Mouse (Mus musculus) liver, adult 2 months (tissue): ENCODE results near the gene Zmiz1. TPM values are rescaled to one million over a fixed set of nuclear protein-coding genes. Genes with fewer than 3 reads are reported as not detected.

Source experiments
- DNase-seq: peaks from one replicate; pipeline ENCODE4 v3.0.0-alpha.2; 2011; ENCODE audit warnings: low read depth, low spot score; ENCODE audit errors: extremely low read depth
- H3K27ac ChIP-seq: fragments of 200-500 bp; replicated peaks from 2 replicates; pipeline ENCODE4 v1.5.1; 2012; ENCODE audit warnings: low read depth, mild to moderate bottlenecking, control low read depth, inconsistent platforms, low read length; ENCODE audit not compliant: insufficient read depth
- H3K27me3 ChIP-seq: fragments of 200-500 bp; 2 replicates; pipeline ENCODE4 v1.6.1; 2012; ENCODE audit warnings: mild to moderate bottlenecking, moderate library complexity, low read length, inconsistent platforms; ENCODE audit not compliant: control insufficient read depth, insufficient read depth
- H3K36me3 ChIP-seq: fragments of 200-500 bp; 2 replicates; pipeline ENCODE4 v1.6.1; 2012; ENCODE audit warnings: low read length, inconsistent platforms; ENCODE audit not compliant: control insufficient read depth, insufficient read depth
- H3K4me1 ChIP-seq: fragments of 200-500 bp; 2 replicates; pipeline ENCODE4 v1.6.1; 2011; ENCODE audit warnings: low read length; ENCODE audit not compliant: control insufficient read depth, insufficient read depth
- H3K4me3 ChIP-seq: fragments of 200-500 bp; 2 replicates; pipeline ENCODE4 v1.5.1; 2011; ENCODE audit warnings: low read depth, mild to moderate bottlenecking, control low read depth, low read length, moderate library complexity; ENCODE audit not compliant: insufficient read depth
- H3K79me2 ChIP-seq: fragments of 200-500 bp; 2 replicates; pipeline ENCODE4 v1.6.1; 2012; ENCODE audit warnings: inconsistent platforms, mild to moderate bottlenecking, low read length, moderate library complexity; ENCODE audit not compliant: control insufficient read depth, insufficient read depth
- H3K9ac ChIP-seq: fragments of 200-500 bp; 2 replicates; pipeline ENCODE4 v1.6.1; 2012; ENCODE audit warnings: low read depth, mild to moderate bottlenecking, control low read depth, inconsistent platforms, low read length
- CTCF ChIP-seq: fragments of 200-500 bp; IDR thresholded peaks from 2 replicates; pipeline ENCODE4 v1.5.1; 2011; ENCODE audit warnings: low read depth, low read length, control low read depth
- POLR2A ChIP-seq: fragments of 200-500 bp; IDR thresholded peaks from 2 replicates; pipeline ENCODE4 v1.6.1; 2011; ENCODE audit warnings: low read length, control low read depth; ENCODE audit not compliant: insufficient read depth; ENCODE audit errors: extremely low read depth
- WGBS: fragments of 180-500 bp; shearing (Covaris S2); methylation state at CpG from one replicate; pipeline ENCODE4 v1.1.7; 2018; 5-methylcytosine and 5-hydroxymethylcytosine counted together
- polyA plus RNA-seq: library from polyadenylated mRNA; depleted of rRNA; stranded (reverse); fragments of >200 nt; gene quantifications from 2 replicates; pipeline ENCODE4 v1.2.3, GENCODE M21; 2012
- total RNA-seq: library from RNA; depleted of rRNA; stranded (reverse); fragments of >200 nt; gene quantifications from 2 replicates; pipeline ENCODE4 v1.2.3, GENCODE M21; 2014

The Zmiz1 gene
- total and polyA plus RNA-seq, 2 experiments: 5.3 to 10.2 TPM

- Histone ChIP-seq H3K9ac (no peak overlapping the region), H3K27me3 (no peaks in the 10 kb centered on the region), H3K79me2 (peaks cover 19% of the 10 kb centered on the region; the same call in 1 of the 2 replicates), H3K36me3 (no peaks in the 10 kb centered on the region; the same call in 1 of the 2 replicates), H3K27ac (no peak overlapping the region), H3K4me1 (no peaks in the 10 kb centered on the region), H3K4me3 (no peak overlapping the region)
- peak; percentile 69 for DNase-seq
- TF ChIP-seq POLR2A (no peak), CTCF (peak; percentile 98)
- WGBS: 18% methylated on average over 11 of the region's 11 CpGs
Observed at GRCm38 (mm10) chr14:25565344-25566088, 106.5 kb downstream of the Zmiz1 start.

DNA sequence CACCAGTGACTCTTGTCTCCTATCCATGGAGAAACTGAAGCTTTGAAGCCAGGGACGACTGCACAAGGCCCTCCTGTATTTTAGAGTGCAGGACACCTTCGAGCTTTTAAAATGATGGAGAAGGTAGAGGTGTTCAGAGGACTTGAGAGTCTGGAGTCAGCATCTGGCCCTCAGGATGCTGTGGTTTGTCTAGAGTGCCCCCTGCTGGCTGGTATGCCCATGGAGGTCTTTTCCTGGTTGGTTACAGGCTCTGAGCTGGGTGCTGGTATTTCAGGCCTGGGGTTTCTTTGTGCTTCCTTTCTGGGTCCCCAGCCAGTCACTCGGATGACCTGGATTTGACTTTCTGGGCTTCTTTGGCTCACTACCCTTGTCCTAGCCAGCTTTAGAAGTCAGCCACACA lies 108.3 kb downstream of the Zmiz1 start:
- peak; percentile 46 for DNase-seq
- TF ChIP-seq CTCF (peak; percentile 80), POLR2A (no peak)
- H3K36me3 ChIP-seq: peaks cover 6% of the 10 kb centered on the region; the same call in 1 of the 2 replicates
- 66% methylated on average over 3 of the region's 3 CpGs for WGBS
- no peaks in the 10 kb centered on the region for H3K27me3 ChIP-seq
- H3K79me2 ChIP-seq: peaks cover 22% of the 10 kb centered on the region; the same call in 1 of the 2 replicates
- no peaks in the 10 kb centered on the region for H3K4me1 ChIP-seq
- H3K4me3 ChIP-seq: no peak overlapping the region
- H3K9ac ChIP-seq: no peak overlapping the region
- H3K27ac ChIP-seq: no peak overlapping the region

DNA sequence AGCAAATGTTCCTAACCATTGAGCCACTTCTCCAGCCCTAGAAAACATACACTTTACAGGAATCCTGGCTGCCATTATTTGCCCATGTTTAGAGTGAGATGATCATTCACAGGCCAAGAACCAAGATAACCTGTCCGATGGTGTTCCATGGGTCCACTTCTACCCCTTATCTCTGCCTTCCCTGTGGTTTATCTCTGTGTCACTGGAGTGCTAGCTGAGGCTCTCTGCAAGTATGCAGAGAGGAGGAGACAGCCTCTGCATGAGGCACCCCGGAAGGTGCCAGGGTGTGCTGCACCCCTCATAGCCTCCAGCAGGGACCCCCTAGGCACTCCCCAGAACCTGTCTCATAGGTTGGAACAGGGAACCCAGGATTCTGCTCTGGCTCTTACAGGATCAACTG lies 108.9 kb downstream of the Zmiz1 start:
- H3K9ac ChIP-seq: no peak overlapping the region
- no peak overlapping the region for H3K4me3 ChIP-seq
- H3K27ac ChIP-seq: no peak overlapping the region
- DNase-seq: no peak
- no peak for TF ChIP-seq CTCF
- TF ChIP-seq POLR2A: no peak
- H3K79me2 ChIP-seq: peaks cover 22% of the 10 kb centered on the region; the same call in 1 of the 2 replicates
- 92% methylated on average over 2 of the region's 2 CpGs for WGBS
- no peaks in the 10 kb centered on the region for H3K27me3 ChIP-seq
- H3K4me1 ChIP-seq: no peaks in the 10 kb centered on the region
- peaks cover 11% of the 10 kb centered on the region for H3K36me3 ChIP-seq

DNA sequence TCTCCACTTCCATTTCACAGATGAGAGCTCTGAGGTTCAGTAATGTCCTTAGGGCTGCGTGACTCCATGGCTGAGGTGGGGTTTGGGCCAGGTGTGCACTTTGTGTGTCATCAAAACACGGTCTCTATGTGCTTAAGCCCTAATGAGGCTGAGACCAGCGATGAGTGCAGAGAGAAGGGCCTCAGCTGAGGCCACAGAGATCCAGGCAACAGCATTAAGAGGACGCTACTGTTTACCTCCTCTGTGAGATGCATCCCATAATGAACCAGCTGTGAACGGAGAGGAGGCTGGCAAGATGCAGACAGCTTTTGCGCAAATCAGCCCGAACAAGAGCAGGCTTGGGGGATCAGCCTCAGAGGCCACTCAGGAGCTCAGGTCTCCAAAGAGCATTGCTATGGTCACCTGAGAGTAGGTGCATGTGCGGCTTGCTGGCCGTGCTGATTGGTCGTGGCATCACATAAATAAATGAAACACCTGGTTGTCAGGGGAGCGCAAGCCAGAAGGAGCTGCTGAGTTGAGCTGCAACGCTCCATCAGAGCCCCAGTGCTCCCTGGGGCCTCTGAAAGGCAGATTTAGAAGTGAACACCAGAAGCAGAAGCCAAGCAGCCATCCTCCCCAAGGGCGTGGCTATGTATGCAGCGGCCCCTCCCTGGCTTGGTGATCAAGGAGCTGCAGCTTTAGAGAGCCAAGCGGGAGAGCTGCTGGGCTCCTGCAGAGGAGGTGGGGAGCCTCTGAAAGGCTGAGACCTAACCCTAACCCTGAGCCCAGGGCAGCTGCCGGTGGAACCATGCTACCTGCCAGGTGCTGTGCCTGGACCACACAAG lies 115.3 kb downstream of the Zmiz1 start:
- Histone ChIP-seq H3K36me3 (peaks cover 27% of the 10 kb centered on the region), H3K27ac (no peak overlapping the region), H3K27me3 (no peaks in the 10 kb centered on the region), H3K4me1 (peaks cover 6% of the 10 kb centered on the region), H3K9ac (no peak overlapping the region), H3K4me3 (no peak overlapping the region), H3K79me2 (peaks cover 10% of the 10 kb centered on the region; the same call in 1 of the 2 replicates)
- DNase-seq: no peak
- WGBS: 86% methylated on average over 16 of the region's 16 CpGs
- TF ChIP-seq POLR2A (no peak), CTCF (no peak)

- Histone ChIP-seq H3K36me3 (peaks cover 32% of the 10 kb centered on the region), H3K27me3 (no peaks in the 10 kb centered on the region), H3K4me1 (peaks cover 6% of the 10 kb centered on the region), H3K4me3 (no peak overlapping the region), H3K27ac (no peak overlapping the region), H3K9ac (no peak overlapping the region), H3K79me2 (peaks cover 16% of the 10 kb centered on the region; the same call in 1 of the 2 replicates)
- WGBS: 43% methylated on average over 3 of the region's 3 CpGs
- TF ChIP-seq POLR2A (no peak), CTCF (no peak)
- DNase-seq: peak; percentile 70
Observed at GRCm38 (mm10) chr14:25576642-25577041, 117.7 kb downstream of the Zmiz1 start.
